Mouse (Mus musculus) small intestine, adult 2 months (tissue): ENCODE measurements around the gene Olfr555.

Experiments
- CTCF ChIP-seq: fragments of 200-500 bp; IDR thresholded peaks from 2 replicates; pipeline ENCODE4 v1.5.1; 2012; ENCODE audit warnings: low read depth, mild to moderate bottlenecking, control low read depth, inconsistent platforms, low read length, moderate library complexity, mixed read lengths; ENCODE audit not compliant: insufficient replicate concordance, insufficient read length; ENCODE audit errors: extremely low read depth
- POLR2A ChIP-seq: fragments of 200-500 bp; IDR thresholded peaks from 2 replicates; pipeline ENCODE4 v1.6.1; 2012; ENCODE audit warnings: low read depth, mild to moderate bottlenecking, control low read depth, inconsistent platforms, low read length, moderate library complexity

DNA sequence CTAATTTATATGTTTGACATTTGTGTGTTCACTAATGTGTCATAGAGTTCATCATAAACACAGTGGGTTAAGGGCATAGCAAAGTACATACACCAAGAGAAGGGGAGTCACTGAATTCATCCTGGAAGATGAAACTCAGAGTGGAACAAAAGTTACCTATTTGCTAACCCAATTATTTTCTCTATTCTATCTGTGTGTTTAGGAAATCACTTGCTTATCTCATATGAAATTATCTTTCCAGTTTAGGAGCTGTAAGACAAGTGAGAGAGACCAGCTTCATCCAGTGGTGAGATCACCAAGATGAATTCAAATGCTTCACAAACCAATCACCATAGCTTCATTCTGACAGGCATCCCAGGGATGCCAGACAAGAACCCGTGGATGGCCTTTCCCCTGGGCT, at the start of gene Olfr555:
- TF ChIP-seq CTCF: no peak
- no peak for TF ChIP-seq POLR2A
